Mouse (Mus musculus) limb, embryonic 11.5 days (tissue): Measurements from ENCODE around the gene Itih1. TPM values are rescaled to one million over a fixed set of nuclear protein-coding genes. Genes with fewer than 3 reads are reported as not detected.

ENCODE experiments used
- ATAC-seq: fragments of 200-750 bp; cut with Nextera tagmentation; 2 replicates; pipeline ENCODE4 v1.8.0; 2017; ENCODE audit warnings: low read depth; ENCODE audit not compliant: insufficient number of reproducible peaks, low FRiP score, low TSS enrichment
- DNase-seq: peaks from one replicate; pipeline ENCODE4 v3.0.0-alpha.2; 2015; ENCODE audit warnings: low spot score
- H3K27ac ChIP-seq: fragments of 300-500 bp; sonication (generic); replicated peaks from 2 replicates; pipeline ENCODE4 v1.5.1; 2014; ENCODE audit warnings: low read depth, mild to moderate bottlenecking, low read length
- H3K27me3 ChIP-seq: fragments of 300-500 bp; sonication (generic); 2 replicates; pipeline ENCODE4 v1.6.1; 2014; ENCODE audit warnings: mild to moderate bottlenecking, low read length, mixed read lengths; ENCODE audit not compliant: control insufficient read depth, insufficient read depth
- H3K36me3 ChIP-seq: fragments of 300-500 bp; sonication (generic); 2 replicates; pipeline ENCODE4 v1.6.1; 2014; ENCODE audit warnings: mild to moderate bottlenecking, low read length, moderate library complexity, mixed read lengths; ENCODE audit not compliant: control insufficient read depth, insufficient read depth
- H3K4me1 ChIP-seq: fragments of 300-500 bp; sonication (generic); 2 replicates; pipeline ENCODE4 v1.6.1; 2014; ENCODE audit warnings: low read length, mixed read lengths; ENCODE audit not compliant: control insufficient read depth, insufficient read depth
- H3K4me2 ChIP-seq: fragments of 300-500 bp; sonication (generic); 2 replicates; pipeline ENCODE4 v1.6.1; 2014; ENCODE audit warnings: low read depth, mild to moderate bottlenecking, moderate library complexity; ENCODE audit not compliant: severe bottlenecking
- H3K4me3 ChIP-seq: fragments of 300-500 bp; sonication (generic); 2 replicates; pipeline ENCODE4 v1.5.1; 2014; ENCODE audit warnings: low read depth, low read length
- H3K9ac ChIP-seq: fragments of 300-500 bp; sonication (generic); 2 replicates; pipeline ENCODE4 v1.6.1; 2014; ENCODE audit warnings: mild to moderate bottlenecking, low read length
- H3K9me3 ChIP-seq: fragments of 300-500 bp; sonication (generic); 2 replicates; pipeline ENCODE4 v1.6.1; 2016; ENCODE audit warnings: low read length; ENCODE audit not compliant: control insufficient read depth
- WGBS: fragments of 180-500 bp; shearing (Covaris S2); extraction: QIAGEN DNeasy Blood & Tissue Kit; methylation state at CpG from one replicate; pipeline ENCODE4 v1.1.7; 2014; 5-methylcytosine and 5-hydroxymethylcytosine counted together
- polyA plus RNA-seq: library from polyadenylated mRNA; unstranded; fragments of >200 nt; fragmentation: Nextera tagmentation; extraction: Ambion mirVana; gene quantifications from 2 replicates; pipeline ENCODE4 v1.2.1, GENCODE M21; 2014

The Itih1 gene
- polyA plus RNA-seq, 1 experiment from 2014 or later, result not detected

GRCm38 (mm10) chr14:30943860-30944674 is 978 bp upstream of the Itih1 start:
- no peak overlapping the region for H3K4me2 ChIP-seq
- H3K4me1 ChIP-seq, result no peaks in the 10 kb centered on the region
- H3K4me3 ChIP-seq, result no peak overlapping the region
- no peaks in the 10 kb centered on the region for H3K36me3 ChIP-seq
- no peaks in the 10 kb centered on the region for H3K27me3 ChIP-seq
- H3K27ac ChIP-seq, result no peak overlapping the region
- no peaks in the 10 kb centered on the region for H3K9me3 ChIP-seq
- 69% methylated on average over 11 of the region's 11 CpGs for WGBS
- DNase-seq (peak; percentile 71), ATAC-seq (no peak)
- H3K9ac ChIP-seq, result no peak overlapping the region

DNA sequence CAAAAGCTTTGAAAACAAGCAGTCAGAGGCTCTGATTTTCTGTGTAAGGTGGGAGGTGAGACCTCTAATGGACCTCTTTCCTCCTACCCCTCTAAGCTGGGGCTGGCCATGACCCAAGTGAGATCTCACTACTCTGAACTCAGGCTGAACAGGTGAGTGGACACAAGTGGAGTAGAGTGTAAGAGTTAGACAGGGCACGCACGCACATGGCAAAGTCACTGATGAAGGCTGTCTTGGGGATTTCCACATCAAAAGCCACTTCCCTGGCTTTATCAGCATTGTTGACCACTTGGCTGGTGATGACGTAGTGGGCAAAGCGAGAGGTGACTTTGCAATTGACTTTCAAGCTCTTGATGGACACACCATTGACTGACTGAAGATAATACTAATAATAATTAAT is 835 bp downstream of the Itih1 start:
- DNase-seq (no peak), ATAC-seq (no peak)
- Histone ChIP-seq H3K4me1 (no peaks in the 10 kb centered on the region), H3K9ac (no peak overlapping the region), H3K27ac (no peak overlapping the region), H3K36me3 (no peaks in the 10 kb centered on the region), H3K9me3 (no peaks in the 10 kb centered on the region), H3K4me2 (no peak overlapping the region), H3K27me3 (no peaks in the 10 kb centered on the region), H3K4me3 (no peak overlapping the region)
- 92% methylated on average over 4 of the region's 4 CpGs for WGBS

DNA sequence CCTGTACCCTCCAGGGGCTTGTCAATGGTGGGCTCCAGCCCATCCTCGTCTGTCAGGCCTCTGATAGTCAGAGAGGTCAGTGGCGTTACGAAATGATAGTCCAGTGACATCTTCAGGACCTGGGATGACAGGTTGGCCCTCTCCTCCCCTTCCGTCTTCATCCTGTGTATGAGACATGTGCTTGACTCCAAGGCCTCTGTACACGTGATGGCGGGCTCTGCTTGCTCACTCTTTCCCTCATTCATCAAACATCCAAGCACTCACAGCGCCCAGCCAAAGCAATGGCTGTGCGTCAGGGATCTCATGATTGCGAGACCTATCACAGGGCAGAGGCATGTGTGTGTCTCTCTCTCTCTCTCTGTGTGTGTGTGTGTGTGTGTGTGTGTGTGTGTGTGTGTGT is 9.7 kb downstream of the Itih1 start:
- no peak for DNase-seq
- no peak overlapping the region for H3K27ac ChIP-seq
- no peak overlapping the region for H3K4me2 ChIP-seq
- no peaks in the 10 kb centered on the region for H3K9me3 ChIP-seq
- H3K4me3 ChIP-seq, result no peak overlapping the region
- ATAC-seq, result no peak
- no peaks in the 10 kb centered on the region for H3K4me1 ChIP-seq
- no peaks in the 10 kb centered on the region for H3K36me3 ChIP-seq
- no peaks in the 10 kb centered on the region for H3K27me3 ChIP-seq
- no peak overlapping the region for H3K9ac ChIP-seq
- 86% methylated on average over 9 of the region's 9 CpGs for WGBS

GRCm38 (mm10) chr14:30930386-30930785 is 12.7 kb downstream of the Itih1 start:
- no peak for DNase-seq
- Histone ChIP-seq H3K36me3 (no peaks in the 10 kb centered on the region), H3K4me2 (no peak overlapping the region), H3K27ac (no peak overlapping the region), H3K4me1 (no peaks in the 10 kb centered on the region), H3K27me3 (no peaks in the 10 kb centered on the region), H3K9me3 (no peaks in the 10 kb centered on the region), H3K4me3 (no peak overlapping the region), H3K9ac (no peak overlapping the region)
- no peak for ATAC-seq
- WGBS, result 92% methylated on average over 4 of the region's 4 CpGs

GRCm38 (mm10) chr14:30925492-30925891 is 17.6 kb downstream of the Itih1 start:
- Histone ChIP-seq H3K27me3 (no peaks in the 10 kb centered on the region), H3K4me2 (no peak overlapping the region), H3K9ac (no peak overlapping the region), H3K9me3 (no peaks in the 10 kb centered on the region), H3K4me1 (no peaks in the 10 kb centered on the region), H3K27ac (no peak overlapping the region), H3K4me3 (no peak overlapping the region), H3K36me3 (no peaks in the 10 kb centered on the region)
- DNase-seq (no peak), ATAC-seq (no peak)
- 90% methylated on average over 3 of the region's 3 CpGs for WGBS

- Histone ChIP-seq H3K4me3 (no peak within 1 kb of the TSS), H3K4me1 (no peaks in the 10 kb centered on the region), H3K4me2 (no peak within 1 kb of the TSS), H3K27ac (no peak within 1 kb of the TSS), H3K9ac (0 out of 2 replicates have a peak within 1 kb of the TSS, but pooled peaks have one; percentile 17), H3K36me3 (no peaks in the 10 kb centered on the region), H3K27me3 (no peaks in the 10 kb centered on the region), H3K9me3 (no peaks in the 10 kb centered on the region)
- 75% methylated on average over 6 of the region's 6 CpGs for WGBS
- ATAC-seq, result no peak
- no peak for DNase-seq
These were observed 19.5 kb downstream of the Itih1 start, which contains the start of gene Itih3 for GRCm38 (mm10) chr14:30923375-30924105. Gene Itih3 (minus strand): TSS chr14:30923760.

DNA sequence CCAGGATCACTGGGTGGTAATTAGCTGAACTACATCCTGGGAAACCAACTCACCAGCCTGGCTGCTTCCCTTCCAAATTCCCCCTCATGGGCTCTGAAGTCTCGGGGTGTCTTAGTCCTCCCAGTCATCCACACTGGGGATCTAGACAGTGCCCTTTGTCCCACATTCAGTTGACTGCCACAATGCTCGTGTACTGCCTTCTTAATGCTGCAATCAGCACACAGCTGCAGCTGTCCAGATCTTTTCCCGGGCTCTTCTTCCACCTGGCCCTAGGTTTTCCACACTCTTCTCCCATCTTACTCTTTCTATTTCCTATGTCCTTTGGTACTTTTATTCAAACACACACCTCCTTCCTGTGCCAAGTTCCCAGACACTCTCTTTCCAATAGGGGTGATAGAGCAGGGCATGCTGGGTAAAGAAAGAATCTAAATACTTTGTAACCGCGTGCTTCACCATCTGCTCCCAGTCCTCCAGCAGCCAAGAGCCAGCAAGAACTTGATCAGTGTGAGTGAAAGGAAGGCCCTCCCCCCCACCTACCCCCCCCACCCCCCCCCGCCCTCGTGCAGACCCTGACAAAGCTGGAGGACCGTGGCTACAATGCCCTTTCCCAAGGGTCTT is 20.9 kb downstream of the Itih1 start:
- no peak overlapping the region for H3K4me2 ChIP-seq
- 75% methylated on average over 8 of the region's 8 CpGs for WGBS

GRCm38 (mm10) chr14:30916516-30916915 is 26.6 kb downstream of the Itih1 start:
- no peak overlapping the region for H3K9ac ChIP-seq
- no peaks in the 10 kb centered on the region for H3K36me3 ChIP-seq
- DNase-seq (no peak), ATAC-seq (no peak)
- H3K4me1 ChIP-seq, result no peaks in the 10 kb centered on the region
- no peak overlapping the region for H3K4me3 ChIP-seq
- no peaks in the 10 kb centered on the region for H3K27me3 ChIP-seq
- 89% methylated on average over 1 of the region's 1 CpGs for WGBS
- no peak overlapping the region for H3K4me2 ChIP-seq
- no peak overlapping the region for H3K27ac ChIP-seq
- no peaks in the 10 kb centered on the region for H3K9me3 ChIP-seq

More for the DNA sequence above, 20.9 kb downstream of the Itih1 start:
- H3K9me3 ChIP-seq, result no peaks in the 10 kb centered on the region
- no peaks in the 10 kb centered on the region for H3K27me3 ChIP-seq
- no peak overlapping the region for H3K27ac ChIP-seq
- no peak overlapping the region for H3K9ac ChIP-seq
- no peak for DNase-seq
- no peaks in the 10 kb centered on the region for H3K4me1 ChIP-seq
- no peaks in the 10 kb centered on the region for H3K36me3 ChIP-seq
- no peak for ATAC-seq
- no peak overlapping the region for H3K4me3 ChIP-seq
